Mouse (Mus musculus): ENCODE measurements around the gene Cnppd1.

DNA sequence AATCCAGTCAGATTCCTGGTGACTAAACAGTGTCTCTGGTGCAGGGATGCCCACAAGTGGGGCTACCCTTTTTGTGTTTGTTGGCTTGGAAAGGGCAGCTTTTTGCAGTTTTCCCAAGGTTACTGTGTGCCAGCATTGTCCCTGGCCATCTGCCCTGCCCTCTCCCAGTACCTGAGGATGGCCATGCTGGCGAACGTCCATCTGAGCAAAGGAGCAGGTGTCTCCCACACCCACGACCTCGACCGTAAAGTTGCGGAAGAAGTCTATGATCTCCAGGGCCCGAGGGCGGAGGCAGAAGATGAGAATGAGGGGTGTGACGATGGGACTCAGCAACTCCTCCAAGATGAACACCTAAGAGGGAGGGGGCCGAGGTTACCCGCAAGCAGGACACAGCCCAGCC is 43.0 kb upstream of the Cnppd1 start:
- no peak for TF ChIP-seq EP300 (optimal IDR thresholded peaks at IDR 0.05)
- no peak for TF ChIP-seq CTCF (IDR thresholded peaks at IDR 0.05; ENCODE audit: low read depth)

Data from stomach, postnatal 0 days (tissue).